Mouse (Mus musculus) MEL (cell line): Measurements from ENCODE around the gene Ephx1. TPM values are rescaled to one million over a fixed set of nuclear protein-coding genes. Genes with fewer than 3 reads are reported as not detected.

Experiments used
- DNase-seq: peaks from one replicate; pipeline ENCODE4 v3.0.0; 2011; ENCODE audit warnings: low read depth, low spot score
- H3K27ac ChIP-seq: 2 replicates; pipeline ENCODE4 v1.5.1; 2012; ENCODE audit warnings: low read depth, mild to moderate bottlenecking, control low read depth, low read length, moderate library complexity; ENCODE audit not compliant: control insufficient read depth
- H3K27me3 ChIP-seq, 2 experiments: fragments of 150-350 bp in 1 of 2; sonication (generic) in 1 of 2; 2 replicates each; pipeline ENCODE4 v1.6.1; 2012; ENCODE audit warnings: low read length in 2 of 2, mild to moderate bottlenecking in 2 of 2, improper control_type of control experiment in 1 of 2, moderate library complexity in 1 of 2; ENCODE audit not compliant: insufficient read depth in 2 of 2, control insufficient read depth in 1 of 2
- H3K36me3 ChIP-seq, 2 experiments: 2 replicates each; pipeline ENCODE4 v1.6.1; 2012 to 2014; ENCODE audit warnings: low read length in 2 of 2, improper control_type of control experiment in 1 of 2, inconsistent platforms in 1 of 2, mild to moderate bottlenecking in 1 of 2; ENCODE audit not compliant: insufficient read depth in 2 of 2, control insufficient read depth in 1 of 2
- H3K4me1 ChIP-seq, 2 experiments: fragments of 150-350 bp in 1 of 2; sonication (generic) in 1 of 2; 2 replicates each; pipeline ENCODE4 v1.6.1; 2012; ENCODE audit warnings: low read length in 2 of 2, improper control_type of control experiment in 1 of 2, mild to moderate bottlenecking in 1 of 2; ENCODE audit not compliant: insufficient read depth in 2 of 2, control insufficient read depth in 1 of 2
- H3K4me3 ChIP-seq, 2 experiments: fragments of 150-350 bp in 1 of 2; sonication (generic) in 1 of 2; 2 replicates each; pipeline ENCODE4 v1.5.1; 2012; ENCODE audit warnings: low read depth in 2 of 2, low read length in 2 of 2, mild to moderate bottlenecking in 2 of 2, moderate library complexity in 2 of 2, control low read depth in 1 of 2, improper control_type of control experiment in 1 of 2; ENCODE audit not compliant: control insufficient read depth in 1 of 2, insufficient read depth in 1 of 2
- H3K79me2 ChIP-seq: 2 replicates; pipeline ENCODE4 v1.6.1; 2012; ENCODE audit warnings: mild to moderate bottlenecking, low read length, moderate library complexity; ENCODE audit not compliant: control insufficient read depth, poor library complexity, insufficient read depth
- H3K9ac ChIP-seq: 2 replicates; pipeline ENCODE4 v1.6.1; 2012; ENCODE audit warnings: low read depth, mild to moderate bottlenecking, control low read depth, low read length, moderate library complexity; ENCODE audit not compliant: control insufficient read depth, poor library complexity, severe bottlenecking
- H3K9me3 ChIP-seq: fragments of 150-350 bp; sonication (generic); replicated peaks from 2 replicates; pipeline ENCODE4 v1.6.1; 2012; ENCODE audit warnings: mild to moderate bottlenecking, low read length, improper control_type of control experiment, moderate library complexity; ENCODE audit not compliant: insufficient read depth
- CHD1 ChIP-seq: IDR thresholded peaks from 2 replicates; pipeline ENCODE4 v1.6.1; 2012; ENCODE audit warnings: low read depth, mild to moderate bottlenecking, inconsistent platforms, low read length, improper control_type of control experiment
- CTCF ChIP-seq, 3 experiments: IDR thresholded peaks in 2 of 3; conservative IDR thresholded peaks in 1 of 3; 2 replicates each; pipeline ENCODE4 v1.5.1; 2011 to 2012; ENCODE audit warnings: low read length in 3 of 3, low read depth in 2 of 3, mild to moderate bottlenecking in 2 of 3, improper control_type of control experiment in 1 of 3, inconsistent platforms in 1 of 3, mixed read lengths in 1 of 3, moderate library complexity in 1 of 3; ENCODE audit not compliant: control insufficient read depth in 1 of 3, insufficient read depth in 1 of 3, poor library complexity in 1 of 3, severe bottlenecking in 1 of 3
- E2F4 ChIP-seq: IDR thresholded peaks from 2 replicates; pipeline ENCODE4 v1.6.1; 2011; ENCODE audit warnings: low read depth, low read length, improper control_type of control experiment, borderline replicate concordance
- EP300 ChIP-seq, 2 experiments: IDR thresholded peaks; 2 replicates each; pipeline ENCODE4 v1.6.1; 2011; ENCODE audit warnings: improper control_type of control experiment in 2 of 2, low read length in 2 of 2, low read depth in 1 of 2, mild to moderate bottlenecking in 1 of 2
- GABPA ChIP-seq: IDR thresholded peaks from 2 replicates; pipeline ENCODE4 v1.6.1; 2012; ENCODE audit warnings: low read depth, mild to moderate bottlenecking, inconsistent platforms, low read length, improper control_type of control experiment, moderate library complexity
- HCFC1 ChIP-seq: IDR thresholded peaks from 2 replicates; pipeline ENCODE4 v1.6.1; 2012; ENCODE audit warnings: low read depth, mild to moderate bottlenecking, inconsistent platforms, low read length, improper control_type of control experiment, moderate library complexity
- JUND ChIP-seq: IDR thresholded peaks from 2 replicates; pipeline ENCODE4 v1.6.1; 2011; ENCODE audit warnings: low read depth, mild to moderate bottlenecking, improper control_type of control experiment, low read length
- KAT2A ChIP-seq: conservative IDR thresholded peaks from 2 replicates; pipeline ENCODE4 v1.6.1; 2012; ENCODE audit warnings: low read depth, low read length, improper control_type of control experiment, inconsistent platforms
- MAFK ChIP-seq: IDR thresholded peaks from 2 replicates; pipeline ENCODE4 v1.6.1; 2011; ENCODE audit warnings: low read depth, mild to moderate bottlenecking, low read length, improper control_type of control experiment, borderline replicate concordance
- MAX ChIP-seq: IDR thresholded peaks from 2 replicates; pipeline ENCODE4 v1.6.1; 2011; ENCODE audit warnings: low read length, improper control_type of control experiment
- MAZ ChIP-seq: IDR thresholded peaks from 2 replicates; pipeline ENCODE4 v1.6.1; 2012; ENCODE audit warnings: low read depth, mild to moderate bottlenecking, inconsistent platforms, low read length, improper control_type of control experiment
- MXI1 ChIP-seq: IDR thresholded peaks from 2 replicates; pipeline ENCODE4 v1.6.1; 2011; ENCODE audit warnings: mild to moderate bottlenecking, low read depth, low read length, improper control_type of control experiment
- MYB ChIP-seq: IDR thresholded peaks from 2 replicates; pipeline ENCODE4 v1.6.1; 2011; ENCODE audit warnings: mild to moderate bottlenecking, low read depth, low read length, improper control_type of control experiment
- MYC ChIP-seq: IDR thresholded peaks from 2 replicates; pipeline ENCODE4 v1.6.1; 2011; ENCODE audit warnings: low read depth, mild to moderate bottlenecking, low read length, improper control_type of control experiment, moderate library complexity
- NELFE ChIP-seq: IDR thresholded peaks from 2 replicates; pipeline ENCODE4 v1.6.1; 2011; ENCODE audit warnings: low read depth, low read length, improper control_type of control experiment
- POLR2A ChIP-seq, 2 experiments: IDR thresholded peaks; 2 replicates each; pipeline ENCODE4 v1.6.1; 2011 to 2012; ENCODE audit warnings: low read length in 2 of 2, mild to moderate bottlenecking in 2 of 2, control low read depth in 1 of 2, improper control_type of control experiment in 1 of 2, low read depth in 1 of 2, moderate library complexity in 1 of 2; ENCODE audit not compliant: control insufficient read depth in 1 of 2, insufficient read depth in 1 of 2, poor library complexity in 1 of 2
- RAD21 ChIP-seq: IDR thresholded peaks from 2 replicates; pipeline ENCODE4 v1.6.1; 2011; ENCODE audit warnings: mild to moderate bottlenecking, low read depth, low read length, improper control_type of control experiment
- SMC3 ChIP-seq: IDR thresholded peaks from 2 replicates; pipeline ENCODE4 v1.6.1; 2011; ENCODE audit warnings: low read depth, low read length, improper control_type of control experiment
- TAL1 ChIP-seq: IDR thresholded peaks from 2 replicates; pipeline ENCODE4 v1.6.1; 2012; ENCODE audit warnings: mild to moderate bottlenecking, inconsistent platforms, low read length, moderate library complexity, mixed read lengths
- TBP ChIP-seq: IDR thresholded peaks from 2 replicates; pipeline ENCODE4 v1.8.0; 2011; ENCODE audit warnings: low read depth, low read length, improper control_type of control experiment
- TCF12 ChIP-seq: IDR thresholded peaks from 2 replicates; pipeline ENCODE4 v1.6.1; 2014; ENCODE audit warnings: low read depth, mild to moderate bottlenecking, inconsistent platforms, low read length, improper control_type of control experiment, moderate library complexity
- UBTF ChIP-seq: IDR thresholded peaks from 2 replicates; pipeline ENCODE4 v1.6.1; 2012; ENCODE audit warnings: low read depth, mild to moderate bottlenecking, inconsistent platforms, low read length, improper control_type of control experiment, moderate library complexity, borderline replicate concordance; ENCODE audit not compliant: insufficient read depth
- USF2 ChIP-seq, 2 experiments: IDR thresholded peaks; 2 replicates each; pipeline ENCODE4 v1.6.1; 2011 to 2012; ENCODE audit warnings: improper control_type of control experiment in 2 of 2, low read length in 2 of 2, borderline replicate concordance in 1 of 2, inconsistent platforms in 1 of 2, low read depth in 1 of 2, mild to moderate bottlenecking in 1 of 2; ENCODE audit not compliant: insufficient read depth in 1 of 2
- ZC3H11A ChIP-seq: IDR thresholded peaks from 2 replicates; pipeline ENCODE4 v1.6.1; 2012; ENCODE audit warnings: low read depth, mild to moderate bottlenecking, inconsistent platforms, low read length, improper control_type of control experiment
- polyA plus RNA-seq, 2 experiments: library from polyadenylated mRNA; stranded (reverse) in 1 of 2; unstranded in 1 of 2; fragments of >175 nt in 1 of 2; fragments of >200 nt in 1 of 2; gene quantifications; 2 replicates each; pipeline versions ENCODE4 v1.2.1 to v1.2.4; 2012; ENCODE audit warnings: low replicate concordance in 2 of 2, low read depth in 1 of 2; ENCODE audit not compliant: insufficient read length in 2 of 2, insufficient read depth in 1 of 2, missing spikeins in 1 of 2
- total RNA-seq: library from RNA; depleted of rRNA; stranded (reverse); fragments of 300-350 nt; gene quantifications from 2 replicates; pipeline ENCODE4 v1.2.3, GENCODE M21; 2012

Ephx1 gene
- total and polyA plus RNA-seq, 3 experiments: 0.15 to 0.39 TPM; not detected in 1

GRCm38 (mm10) chr1:180952808-180953207 is 67.9 kb downstream of the Ephx1 start:
- Histone ChIP-seq H3K9ac (no peak overlapping the region), H3K4me1 (no peaks in the 10 kb centered on the region), H3K9me3 (no peaks in the 10 kb centered on the region)
- no peak for DNase-seq
- TF ChIP-seq HCFC1 (no peak), NELFE (no peak), ZC3H11A (no peak), SMC3 (no peak), RAD21 (no peak), MYB (no peak), CTCF (IDR thresholded peaks at IDR 0.05 in 2 of 3, conservative IDR thresholded peaks at IDR 0.05 in 1 of 3; ENCODE audit: control insufficient read depth in 1 of 3, insufficient read depth in 1 of 3, low read depth in 2 of 3, low read length in 3 of 3, poor library complexity in 1 of 3, severe bottlenecking in 1 of 3) (no peak), POLR2A (IDR thresholded peaks at IDR 0.05; ENCODE audit: control insufficient read depth in 1 of 2, insufficient read depth in 1 of 2, low read depth in 1 of 2, low read length in 2 of 2, poor library complexity in 1 of 2) (no peak), MAZ (no peak), USF2 (IDR thresholded peaks at IDR 0.05; ENCODE audit: borderline replicate concordance in 1 of 2, insufficient read depth in 1 of 2, low read depth in 1 of 2, low read length in 2 of 2) (no peak), EP300 (IDR thresholded peaks at IDR 0.05; ENCODE audit: low read depth in 1 of 2, low read length in 2 of 2) (no peak), TCF12 (no peak), MAFK (no peak), MAX (no peak), E2F4 (no peak), JUND (no peak), MXI1 (no peak), CHD1 (no peak)
- TF ChIP-seq, all 39 proteins: peak for 0
- no peaks in the 10 kb centered on the region for H3K27me3 ChIP-seq
- H3K27ac ChIP-seq: no peak overlapping the region
- H3K79me2 ChIP-seq: no peaks in the 10 kb centered on the region
- no peaks in the 10 kb centered on the region for H3K36me3 ChIP-seq
- H3K4me3 ChIP-seq: no peak overlapping the region

DNA sequence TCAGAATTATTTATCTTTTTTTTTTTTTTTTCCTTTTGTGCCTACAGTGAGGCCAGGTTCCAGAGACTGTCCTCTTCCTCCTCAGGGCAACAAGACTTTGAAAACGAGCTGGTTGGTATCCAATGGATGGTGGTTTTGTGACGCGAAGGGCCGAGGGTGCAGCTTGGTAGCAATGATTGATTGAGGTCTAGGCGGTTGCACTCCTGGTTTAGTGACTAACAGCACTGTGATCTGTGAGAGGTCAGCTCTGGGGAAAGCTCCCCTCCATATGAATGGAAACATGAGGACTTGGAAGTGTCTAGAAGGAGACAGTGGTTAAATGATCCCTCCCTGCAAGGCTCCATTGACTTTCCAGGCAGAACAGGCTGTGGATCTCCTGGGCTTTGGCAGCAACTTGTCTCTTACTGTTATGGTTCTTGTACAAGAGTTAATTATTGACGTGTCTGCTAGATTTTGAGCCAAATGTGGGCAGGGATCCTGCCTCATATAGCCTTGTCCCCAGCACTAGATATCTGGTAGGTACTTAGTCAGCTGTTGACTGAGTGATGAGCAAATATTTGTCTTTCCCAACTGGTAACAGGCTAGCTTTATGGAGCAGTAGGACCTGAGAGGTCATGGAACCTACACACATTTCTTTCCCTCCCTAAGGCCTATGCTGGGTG is 68.5 kb downstream of the Ephx1 start:
- no peak for DNase-seq
- TF ChIP-seq CHD1 (no peak), TBP (no peak), MYC (no peak), UBTF (no peak), KAT2A (no peak), TAL1 (no peak), GABPA (no peak)
- no peak overlapping the region for H3K27ac ChIP-seq

More for the DNA sequence above, 68.5 kb downstream of the Ephx1 start:
- H3K4me3 ChIP-seq: no peak overlapping the region
- H3K4me1 ChIP-seq: no peaks in the 10 kb centered on the region
- no peak overlapping the region for H3K9ac ChIP-seq
- H3K9me3 ChIP-seq: no peaks in the 10 kb centered on the region
- no peaks in the 10 kb centered on the region for H3K36me3 ChIP-seq
- no peaks in the 10 kb centered on the region for H3K79me2 ChIP-seq
- no peaks in the 10 kb centered on the region for H3K27me3 ChIP-seq
